Mouse (Mus musculus) liver, postnatal 0 days (tissue): ENCODE data around the gene Lzts2.

ENCODE experiments used
- CTCF ChIP-seq: sonication (generic); IDR thresholded peaks from 2 replicates; pipeline ENCODE4 v1.5.1; 2016; ENCODE audit warnings: antibody characterized with exemption, low read depth
- EP300 ChIP-seq: IDR thresholded peaks from 2 replicates; pipeline ENCODE4 v1.6.1; 2016; ENCODE audit warnings: antibody characterized with exemption, low read depth, mild to moderate bottlenecking

GRCm38 (mm10) chr19:45057724-45058112 lies 43.5 kb downstream of the Lzts2 start:
- TF ChIP-seq CTCF = no peak
- TF ChIP-seq EP300 = no peak
